Mouse (Mus musculus) hindbrain, postnatal 0 days (tissue): Measurements from ENCODE around the gene Actr3. TPM values are rescaled to one million over a fixed set of nuclear protein-coding genes. Genes with fewer than 3 reads are reported as not detected.

Source experiments
- ATAC-seq: fragments of 200-750 bp; cut with Nextera tagmentation; 2 replicates; pipeline ENCODE4 v1.8.0; 2017; ENCODE audit warnings: mild to moderate bottlenecking, moderate TSS enrichment, moderate library complexity
- DNase-seq: peaks from one replicate; pipeline ENCODE4 v3.0.0-alpha.2; 2015; ENCODE audit warnings: low spot score
- H3K27ac ChIP-seq: fragments of 300-500 bp; sonication (generic); 2 replicates; pipeline ENCODE4 v1.5.1; 2014; ENCODE audit warnings: mild to moderate bottlenecking
- H3K27me3 ChIP-seq: fragments of 300-500 bp; sonication (generic); 2 replicates; pipeline ENCODE4 v1.6.1; 2014; ENCODE audit warnings: low read length, mixed read lengths; ENCODE audit not compliant: insufficient read depth
- H3K36me3 ChIP-seq: fragments of 300-500 bp; sonication (generic); 2 replicates; pipeline ENCODE4 v1.6.1; 2014; ENCODE audit warnings: low read length, mixed read lengths; ENCODE audit not compliant: insufficient read depth
- H3K4me1 ChIP-seq: fragments of 300-500 bp; sonication (generic); 2 replicates; pipeline ENCODE4 v1.6.1; 2014; ENCODE audit warnings: antibody characterized with exemption, low read length, mixed read lengths; ENCODE audit not compliant: insufficient read depth
- H3K4me2 ChIP-seq: fragments of 300-500 bp; sonication (generic); 2 replicates; pipeline ENCODE4 v1.6.1; 2014; ENCODE audit warnings: low read depth, mild to moderate bottlenecking, low read length, moderate library complexity, mixed read lengths
- H3K4me3 ChIP-seq: fragments of 300-500 bp; sonication (generic); 2 replicates; pipeline ENCODE4 v1.5.1; 2014; ENCODE audit warnings: low read length
- H3K9ac ChIP-seq: fragments of 300-500 bp; sonication (generic); replicated peaks from 2 replicates; pipeline ENCODE4 v1.6.1; 2014; ENCODE audit warnings: mild to moderate bottlenecking, low read length, moderate library complexity, mixed read lengths
- H3K9me3 ChIP-seq: fragments of 300-500 bp; sonication (generic); 2 replicates; pipeline ENCODE4 v1.6.1; 2016; ENCODE audit warnings: low read length, mixed read lengths
- CTCF ChIP-seq: IDR thresholded peaks from 2 replicates; pipeline ENCODE4 v1.5.1; 2016; ENCODE audit warnings: antibody characterized with exemption, control low read depth, low read depth
- WGBS: fragments of 180-500 bp; shearing (Covaris S2); extraction: QIAGEN DNeasy Blood & Tissue Kit; methylation state at CpG from one replicate; pipeline ENCODE4 v1.1.7; 2014; 5-methylcytosine and 5-hydroxymethylcytosine counted together
- polyA plus RNA-seq: library from polyadenylated mRNA; unstranded; fragments of >200 nt; fragmentation: Nextera tagmentation; extraction: Ambion mirVana; gene quantifications from 2 replicates; pipeline ENCODE4 v1.2.1, GENCODE M21; 2015
- total RNA-seq: library from RNA; depleted of rRNA; stranded (reverse); fragments of >200 nt; gene quantifications from 2 replicates; pipeline ENCODE4 v1.2.3, GENCODE M21; 2014

Gene Actr3
- total and polyA plus RNA-seq, 2 experiments from 2014 or later = 130 to 186 TPM

DNA sequence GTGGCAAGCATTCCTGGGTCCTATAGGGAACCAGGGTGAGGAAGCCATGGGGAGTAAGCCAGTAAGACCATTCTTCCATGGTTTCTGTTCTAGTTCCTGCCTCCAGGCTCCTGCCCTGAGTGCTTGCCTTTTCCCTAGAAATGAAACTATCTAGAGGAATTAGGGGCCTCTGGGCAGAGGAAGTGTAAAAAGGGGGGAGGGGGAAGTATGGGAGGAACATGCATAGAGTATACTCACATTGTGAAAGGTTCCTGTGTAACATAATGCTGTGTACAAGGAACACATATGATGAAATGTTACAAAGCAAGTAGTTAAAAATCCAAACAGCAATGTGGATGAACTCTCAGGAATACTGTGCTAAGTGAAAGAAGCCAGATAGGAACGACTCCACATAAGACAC, 27.4 kb upstream of the Actr3 start:
- no peak for ATAC-seq
- Histone ChIP-seq H3K36me3 (no peaks in the 10 kb centered on the region), H3K27me3 (no peaks in the 10 kb centered on the region), H3K27ac (no peak overlapping the region), H3K9ac (no peak overlapping the region), H3K4me2 (no peak overlapping the region), H3K4me1 (no peaks in the 10 kb centered on the region), H3K4me3 (no peak overlapping the region), H3K9me3 (no peaks in the 10 kb centered on the region)
- no peak for DNase-seq
- 83% methylated on average over 1 of the region's 1 CpGs for WGBS
- TF ChIP-seq CTCF = no peak

DNA sequence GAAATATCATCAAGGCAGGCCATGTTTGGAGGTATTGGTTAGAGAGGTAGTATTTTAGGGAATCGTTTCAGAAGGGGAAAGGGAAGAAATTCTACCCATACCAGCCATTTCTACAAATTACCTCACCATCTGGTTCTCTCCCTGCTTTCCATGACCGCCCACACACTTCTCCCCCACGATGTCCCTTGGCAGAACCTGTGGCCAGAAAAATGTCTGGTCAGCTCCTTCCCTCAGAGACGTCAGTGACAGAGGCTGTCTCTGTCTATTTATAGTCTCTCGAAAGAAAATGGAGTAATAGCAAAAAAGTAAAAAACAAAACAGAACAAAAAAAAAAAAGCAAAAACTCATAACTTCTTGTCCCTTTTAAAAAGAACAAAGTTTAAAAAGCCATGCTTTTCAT, 23.0 kb upstream of the Actr3 start:
- no peaks in the 10 kb centered on the region for H3K4me1 ChIP-seq
- DNase-seq (no peak), ATAC-seq (no peak)
- no peaks in the 10 kb centered on the region for H3K27me3 ChIP-seq
- H3K4me2 ChIP-seq = no peak overlapping the region
- no peaks in the 10 kb centered on the region for H3K9me3 ChIP-seq
- no peaks in the 10 kb centered on the region for H3K36me3 ChIP-seq
- no peak overlapping the region for H3K27ac ChIP-seq
- no peak overlapping the region for H3K9ac ChIP-seq
- H3K4me3 ChIP-seq = no peak overlapping the region
- WGBS = 73% methylated on average over 5 of the region's 5 CpGs
- TF ChIP-seq CTCF = no peak

DNA sequence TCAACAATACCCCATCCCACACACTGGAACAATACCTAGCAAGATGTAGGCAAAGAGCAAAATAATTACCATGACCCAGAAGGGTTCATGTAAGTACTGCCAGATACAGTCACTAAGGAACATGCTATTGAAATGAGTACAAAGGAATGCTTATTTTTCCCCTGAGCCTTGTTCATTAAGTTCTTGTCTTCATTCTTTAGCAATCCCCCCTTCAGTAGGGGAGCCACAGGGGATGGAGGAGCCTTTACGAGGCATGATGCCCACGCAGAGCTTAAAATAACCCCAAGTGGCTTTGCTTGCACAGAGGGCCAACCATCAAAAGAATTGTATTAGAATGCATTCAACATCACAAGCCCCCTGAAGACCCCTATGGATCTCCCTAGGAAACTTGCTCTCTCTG, 19.6 kb upstream of the Actr3 start:
- no peaks in the 10 kb centered on the region for H3K9me3 ChIP-seq
- no peaks in the 10 kb centered on the region for H3K27me3 ChIP-seq
- DNase-seq (no peak), ATAC-seq (no peak)
- H3K36me3 ChIP-seq = no peaks in the 10 kb centered on the region
- no peak overlapping the region for H3K27ac ChIP-seq
- H3K4me1 ChIP-seq = no peaks in the 10 kb centered on the region
- H3K4me3 ChIP-seq = no peak overlapping the region
- 6% methylated on average over 2 of the region's 2 CpGs for WGBS
- no peak for TF ChIP-seq CTCF
- H3K4me2 ChIP-seq = no peak overlapping the region
- H3K9ac ChIP-seq = no peak overlapping the region

DNA sequence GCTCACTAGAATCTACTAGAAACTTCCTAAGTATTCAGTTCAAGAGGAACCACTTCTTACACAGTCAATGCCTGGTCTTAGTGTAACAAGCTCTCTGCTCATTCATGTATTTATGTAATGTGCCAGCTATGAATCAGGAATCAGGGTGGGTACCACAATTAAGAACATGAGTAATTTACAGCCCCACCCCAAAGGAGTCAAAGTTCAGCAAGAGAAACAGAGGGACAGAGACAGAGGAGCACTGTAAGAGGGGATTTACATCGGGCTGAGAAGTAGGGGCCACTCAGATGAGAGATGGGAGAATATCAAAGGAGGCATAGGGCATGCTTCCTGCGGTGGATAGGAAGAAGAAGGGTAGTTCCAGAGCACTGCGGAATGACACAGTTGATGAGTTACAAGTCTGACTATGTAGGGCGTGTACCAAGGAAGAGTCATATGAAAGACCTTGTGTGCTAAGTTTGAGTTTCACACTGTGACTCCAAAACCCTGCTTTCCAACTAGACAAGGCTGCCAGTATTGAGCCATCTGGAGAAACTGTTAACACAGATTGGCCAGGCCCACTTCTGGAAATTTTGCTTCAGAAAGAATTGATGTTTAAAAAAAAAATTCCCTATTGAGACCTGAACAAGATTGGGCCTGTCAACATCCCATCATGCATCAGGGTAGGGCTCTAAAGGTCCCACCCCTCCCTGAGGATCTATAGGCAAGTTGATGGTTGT, 14.9 kb upstream of the Actr3 start:
- DNase-seq (no peak), ATAC-seq (no peak)
- Histone ChIP-seq H3K36me3 (no peaks in the 10 kb centered on the region), H3K4me2 (no peak overlapping the region), H3K27ac (no peak overlapping the region), H3K4me1 (no peaks in the 10 kb centered on the region), H3K27me3 (no peaks in the 10 kb centered on the region), H3K9me3 (no peaks in the 10 kb centered on the region), H3K9ac (no peak overlapping the region), H3K4me3 (no peak overlapping the region)
- WGBS = 86% methylated on average over 4 of the region's 4 CpGs
- TF ChIP-seq CTCF = no peak

DNA sequence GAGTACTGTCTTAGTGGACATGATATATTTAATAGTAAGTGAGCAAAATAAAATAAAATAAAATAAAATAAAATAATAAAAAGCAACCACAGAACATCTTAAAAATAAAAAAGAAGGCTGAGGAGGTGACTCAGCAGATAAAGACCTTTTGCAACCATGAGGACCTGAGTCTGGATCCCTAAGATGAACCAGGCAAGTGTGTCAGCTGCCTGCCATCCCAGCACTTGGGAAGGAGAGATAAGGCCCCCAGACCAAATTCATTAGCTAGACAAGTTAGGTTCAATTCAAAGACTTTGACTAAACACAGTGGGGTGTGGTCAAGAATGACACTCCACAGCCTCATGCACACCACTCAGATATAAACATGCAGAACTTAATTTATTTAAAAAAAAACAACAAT, 12.4 kb upstream of the Actr3 start:
- Histone ChIP-seq H3K4me3 (no peak overlapping the region), H3K4me2 (no peak overlapping the region), H3K27me3 (no peaks in the 10 kb centered on the region), H3K9me3 (no peaks in the 10 kb centered on the region), H3K27ac (no peak overlapping the region), H3K4me1 (no peaks in the 10 kb centered on the region), H3K9ac (no peak overlapping the region), H3K36me3 (no peaks in the 10 kb centered on the region)
- ATAC-seq (no peak), DNase-seq (no peak)
- no peak for TF ChIP-seq CTCF

DNA sequence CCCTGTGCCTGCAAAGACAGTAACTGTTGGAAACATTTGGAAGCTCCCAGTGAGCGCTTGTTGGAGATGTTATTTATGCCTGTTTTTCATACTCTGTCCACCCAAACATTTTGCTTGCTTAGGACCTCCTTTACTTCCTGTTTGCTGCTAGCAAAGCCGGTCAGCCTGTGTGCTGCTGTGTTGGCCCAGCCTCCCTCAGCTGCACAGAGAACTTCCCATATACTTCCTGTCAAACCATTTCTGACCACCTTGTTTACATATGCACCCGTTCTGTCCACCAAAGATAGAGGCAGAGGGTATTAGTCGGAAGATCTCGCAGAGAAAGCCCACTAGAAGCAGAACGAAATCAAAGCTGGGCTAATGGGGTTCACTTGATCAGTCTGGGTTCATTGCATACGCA, 6.2 kb upstream of the Actr3 start:
- no peak for TF ChIP-seq CTCF
- 83% methylated on average over 7 of the region's 7 CpGs for WGBS
- no peak overlapping the region for H3K4me3 ChIP-seq

DNA sequence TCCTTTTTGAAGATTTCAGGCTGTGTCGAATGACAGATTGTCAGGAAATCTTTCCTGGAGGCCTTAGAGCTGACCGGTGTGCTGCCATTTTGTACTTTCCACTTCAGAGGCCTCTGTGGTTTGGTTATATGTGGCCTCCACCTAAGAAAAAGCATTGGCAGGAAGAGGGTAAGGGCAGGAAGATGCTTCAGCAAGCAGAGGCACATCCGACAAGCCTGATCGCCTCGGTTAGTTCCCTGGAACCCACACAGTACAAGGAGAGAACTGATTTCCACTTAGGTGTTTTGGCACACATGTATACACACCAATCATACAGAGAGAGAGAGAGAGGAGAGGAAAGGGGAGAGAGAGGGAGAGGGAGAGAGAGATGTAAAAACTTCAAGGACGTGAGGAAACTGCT, 5.7 kb upstream of the Actr3 start:
- Histone ChIP-seq H3K9ac (no peak overlapping the region), H3K27me3 (no peaks in the 10 kb centered on the region), H3K36me3 (no peaks in the 10 kb centered on the region), H3K4me1 (0 out of 2 replicates have a peak, but pooled peaks cover under 1% of the 10 kb centered on the region), H3K9me3 (no peaks in the 10 kb centered on the region), H3K4me3 (no peak overlapping the region), H3K4me2 (no peak overlapping the region), H3K27ac (no peak overlapping the region; the same call in 1 of the 2 replicates)
- TF ChIP-seq CTCF = no peak
- no peak for ATAC-seq
- DNase-seq = no peak
- WGBS = 85% methylated on average over 6 of the region's 6 CpGs

More for the DNA sequence above, 6.2 kb upstream of the Actr3 start:
- DNase-seq (no peak), ATAC-seq (no peak)
- Histone ChIP-seq H3K27me3 (no peaks in the 10 kb centered on the region), H3K4me1 (no peaks in the 10 kb centered on the region), H3K9ac (no peak overlapping the region), H3K9me3 (no peaks in the 10 kb centered on the region), H3K4me2 (no peak overlapping the region), H3K27ac (no peak overlapping the region; the same call in 1 of the 2 replicates), H3K36me3 (no peaks in the 10 kb centered on the region)
